Mouse (Mus musculus) embryonic facial prominence, embryonic 13.5 days (tissue): ENCODE data around the gene Nkx1-1. TPM values are rescaled to one million over a fixed set of nuclear protein-coding genes. Genes with fewer than 3 reads are reported as not detected.

ENCODE experiments used
- ATAC-seq: fragments of 200-750 bp; cut with Nextera tagmentation; 2 replicates; pipeline ENCODE4 v1.8.0; 2017; ENCODE audit warnings: low read depth; ENCODE audit not compliant: insufficient number of reproducible peaks, insufficient read depth, low FRiP score, low TSS enrichment
- H3K27ac ChIP-seq: fragments of 300-500 bp; sonication (generic); 2 replicates; pipeline ENCODE4 v1.5.1; 2015; ENCODE audit warnings: moderate library complexity, mild to moderate bottlenecking, inconsistent platforms
- H3K27me3 ChIP-seq: fragments of 300-500 bp; sonication (generic); 2 replicates; pipeline ENCODE4 v1.6.1; 2015; ENCODE audit warnings: mild to moderate bottlenecking, inconsistent platforms
- H3K36me3 ChIP-seq: fragments of 300-500 bp; sonication (generic); 2 replicates; pipeline ENCODE4 v1.6.1; 2015; ENCODE audit warnings: mild to moderate bottlenecking, inconsistent platforms
- H3K4me1 ChIP-seq: fragments of 300-500 bp; sonication (generic); 2 replicates; pipeline ENCODE4 v1.6.1; 2015; ENCODE audit warnings: inconsistent platforms
- H3K4me2 ChIP-seq: fragments of 300-500 bp; sonication (generic); 2 replicates; pipeline ENCODE4 v1.6.1; 2015; ENCODE audit warnings: moderate library complexity, mild to moderate bottlenecking, inconsistent platforms
- H3K4me3 ChIP-seq: fragments of 300-500 bp; sonication (generic); 2 replicates; pipeline ENCODE4 v1.5.1; 2015; ENCODE audit warnings: mild to moderate bottlenecking, inconsistent platforms
- H3K9ac ChIP-seq: fragments of 300-500 bp; sonication (generic); 2 replicates; pipeline ENCODE4 v1.6.1; 2015; ENCODE audit warnings: mild to moderate bottlenecking, inconsistent platforms
- H3K9me3 ChIP-seq: fragments of 300-500 bp; sonication (generic); 2 replicates; pipeline ENCODE4 v1.6.1; 2016; ENCODE audit warnings: inconsistent platforms
- WGBS: fragments of 180-500 bp; shearing (Covaris S2); methylation state at CpG from one replicate; pipeline ENCODE4 v1.1.7; 2015; ENCODE audit warnings: mixed read lengths; 5-methylcytosine and 5-hydroxymethylcytosine counted together
- polyA plus RNA-seq: library from polyadenylated mRNA; unstranded; fragments of >200 nt; fragmentation: Nextera tagmentation; extraction: Ambion mirVana; gene quantifications from 2 replicates; pipeline ENCODE4 v1.2.1, GENCODE M21; 2015

Gene Nkx1-1
- polyA plus RNA-seq, 1 experiment from 2014 or later, result not detected

DNA sequence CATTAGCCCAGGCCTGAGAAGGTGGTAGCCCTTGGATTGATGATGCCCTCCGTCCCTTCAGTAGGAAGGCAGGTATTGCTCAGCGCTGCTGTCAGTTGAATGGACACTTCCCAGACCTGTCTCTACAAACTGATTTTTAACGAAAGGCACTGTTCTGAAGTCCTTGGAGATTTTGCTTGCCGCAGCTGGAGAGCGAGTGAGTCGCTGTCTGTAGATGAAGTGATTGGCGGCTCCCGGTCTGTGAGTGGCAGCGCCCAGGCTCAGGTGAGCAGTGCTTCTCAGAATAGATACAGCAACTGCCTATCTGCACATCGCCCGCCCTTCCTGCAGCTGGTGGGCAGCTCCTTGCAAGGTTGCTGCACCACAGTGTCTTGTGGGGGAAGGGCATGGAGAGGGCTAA is 38.1 kb downstream of the Nkx1-1 start:
- H3K9ac ChIP-seq, result no peak overlapping the region
- WGBS, result 87% methylated on average over 11 of the region's 11 CpGs
- no peaks in the 10 kb centered on the region for H3K9me3 ChIP-seq
- H3K36me3 ChIP-seq, result peaks cover 30% of the 10 kb centered on the region
- no peak overlapping the region for H3K4me3 ChIP-seq
- H3K27me3 ChIP-seq, result no peaks in the 10 kb centered on the region
- ATAC-seq, result no peak
- no peak overlapping the region for H3K4me2 ChIP-seq
- no peaks in the 10 kb centered on the region for H3K4me1 ChIP-seq
- no peak overlapping the region for H3K27ac ChIP-seq

GRCm38 (mm10) chr5:33393803-33394202 is 40.0 kb downstream of the Nkx1-1 start:
- Histone ChIP-seq H3K9ac (no peak overlapping the region), H3K36me3 (peaks cover 44% of the 10 kb centered on the region), H3K4me2 (no peak overlapping the region), H3K9me3 (no peaks in the 10 kb centered on the region), H3K4me1 (no peaks in the 10 kb centered on the region), H3K4me3 (no peak overlapping the region), H3K27ac (no peak overlapping the region), H3K27me3 (no peaks in the 10 kb centered on the region)
- 13% methylated on average over 7 of the region's 7 CpGs for WGBS
- no peak for ATAC-seq

- ATAC-seq, result no peak
- H3K9ac ChIP-seq, result no peak overlapping the region
- no peaks in the 10 kb centered on the region for H3K27me3 ChIP-seq
- no peaks in the 10 kb centered on the region for H3K4me1 ChIP-seq
- 83% methylated on average over 11 of the region's 11 CpGs for WGBS
- no peak overlapping the region for H3K27ac ChIP-seq
- no peaks in the 10 kb centered on the region for H3K9me3 ChIP-seq
- no peak overlapping the region for H3K4me2 ChIP-seq
- H3K36me3 ChIP-seq, result peaks cover 53% of the 10 kb centered on the region
- H3K4me3 ChIP-seq, result no peak overlapping the region
Observed at GRCm38 (mm10) chr5:33387550-33387949, 46.2 kb downstream of the Nkx1-1 start.

Other genes starting within 250 kb of the Nkx1-1 start
- 4.9 and 6.2 TPM in 2 replicates for gene Spon2, start 215.5 kb downstream of the Nkx1-1 start, polyA plus RNA-seq
- gene Ctbp1, start 159.0 kb downstream of the Nkx1-1 start, polyA plus RNA-seq, result 326 and 350 TPM in 2 replicates
- gene Maea, start 98.5 kb downstream of the Nkx1-1 start, polyA plus RNA-seq, result 121 and 131 TPM in 2 replicates
- gene Uvssa, start 55.4 kb downstream of the Nkx1-1 start, polyA plus RNA-seq, result 10.7 and 13.3 TPM in 2 replicates
- 63.3 and 67.7 TPM in 2 replicates for gene Fam53a, start 195.7 kb upstream of the Nkx1-1 start, polyA plus RNA-seq
- 0.38 and 0.44 TPM in 2 replicates for gene Gm9903, start 195.9 kb upstream of the Nkx1-1 start, polyA plus RNA-seq
- gene Slbp, start 218.6 kb upstream of the Nkx1-1 start, polyA plus RNA-seq, result 246 and 251 TPM in 2 replicates
- gene Tacc3, start 224.2 kb upstream of the Nkx1-1 start, polyA plus RNA-seq, result 207 and 208 TPM in 2 replicates
- 39.9 and 40.0 TPM in 2 replicates for gene Tmem129, start 224.4 kb upstream of the Nkx1-1 start, polyA plus RNA-seq